Mouse (Mus musculus): ENCODE measurements around the gene Fam102a.

Fam102a gene

GRCm38 (mm10) chr2:32581450-32582095 lies 46.4 kb downstream of the Fam102a start:
- no peak for DNase-seq (ENCODE audit: low read depth, low spot score)

GRCm38 (mm10) chr2:32582830-32583799 lies 48.0 kb downstream of the Fam102a start:
- peak; percentile 74 for DNase-seq (ENCODE audit: low read depth, low spot score)

GRCm38 (mm10) chr2:32585149-32585714 lies 50.1 kb downstream of the Fam102a start:
- no peak for DNase-seq (ENCODE audit: low read depth, low spot score)

GRCm38 (mm10) chr2:32586871-32587351 lies 51.8 kb downstream of the Fam102a start, which contains the start of gene St6galnac4:
TSS of gene St6galnac4 (plus strand) at chr2:32587095.
- DNase-seq (ENCODE audit: low read depth, low spot score): peak; percentile 92

GRCm38 (mm10) chr2:32587731-32588321 lies 52.7 kb downstream of the Fam102a start:
- DNase-seq (ENCODE audit: low read depth, low spot score): no peak

- DNase-seq (ENCODE audit: low read depth, low spot score): no peak
These were observed 54.2 kb downstream of the Fam102a start for GRCm38 (mm10) chr2:32589213-32589795.

- DNase-seq (ENCODE audit: low read depth, low spot score): peak; percentile 84
These were observed 55.1 kb downstream of the Fam102a start for GRCm38 (mm10) chr2:32590224-32590623.

GRCm38 (mm10) chr2:32591249-32591648 lies 56.1 kb downstream of the Fam102a start:
- no peak for DNase-seq (ENCODE audit: low read depth, low spot score)

GRCm38 (mm10) chr2:32596725-32597124 lies 61.6 kb downstream of the Fam102a start:
- no peak for DNase-seq (ENCODE audit: low read depth, low spot score)

- no peak for DNase-seq (ENCODE audit: low read depth, low spot score)
These were observed 62.1 kb downstream of the Fam102a start for GRCm38 (mm10) chr2:32597248-32597647.

- DNase-seq (ENCODE audit: low read depth, low spot score): no peak
These were observed 62.6 kb downstream of the Fam102a start for GRCm38 (mm10) chr2:32597699-32598098.

- no peak for DNase-seq (ENCODE audit: low read depth, low spot score)
These were observed 63.4 kb downstream of the Fam102a start for GRCm38 (mm10) chr2:32598506-32598905.

- DNase-seq (ENCODE audit: low read depth, low spot score): no peak
These were observed 64.3 kb downstream of the Fam102a start, which contains the start of gene St6galnac6 for GRCm38 (mm10) chr2:32599409-32599808. TSS of gene St6galnac6 (plus strand) at chr2:32599709.

- DNase-seq (ENCODE audit: low read depth, low spot score): no peak
These were observed 66.4 kb downstream of the Fam102a start for GRCm38 (mm10) chr2:32601417-32602065.

GRCm38 (mm10) chr2:32602600-32603054 lies 67.5 kb downstream of the Fam102a start:
- DNase-seq (ENCODE audit: low read depth, low spot score): peak; percentile 75

GRCm38 (mm10) chr2:32604631-32605030 lies 69.5 kb downstream of the Fam102a start:
- no peak for DNase-seq (ENCODE audit: low read depth, low spot score)

GRCm38 (mm10) chr2:32606161-32607142 lies 71.3 kb downstream of the Fam102a start:
- peak; percentile 78 for DNase-seq (ENCODE audit: low read depth, low spot score)

- no peak for DNase-seq (ENCODE audit: low read depth, low spot score)
These were observed 72.3 kb downstream of the Fam102a start for GRCm38 (mm10) chr2:32607262-32607947.
